Mouse (Mus musculus) heart, embryonic 16.5 days (tissue): ENCODE measurements at regions not wholly inside any gene's neighbourhood (a gene's known extent, or its start where the extent isn't known, plus 50 kb on each side); places are given as distances from the start of the nearest gene placed in this dataset.
"Not testable (repeated sequence)": the region's sequence is repeated elsewhere in the genome, so short reads cannot be mapped to it uniquely, and the experiment has no call there.

Experiments
- ATAC-seq: fragments of 200-750 bp; cut with Nextera tagmentation; replicated peaks from 2 replicates; pipeline ENCODE4 v1.8.0; 2017; ENCODE audit warnings: moderate number of reproducible peaks; ENCODE audit not compliant: insufficient read depth, low FRiP score; ENCODE audit errors: extremely low read depth
- H3K27ac ChIP-seq: fragments of 300-500 bp; sonication (generic); 2 replicates; pipeline ENCODE4 v1.5.1; 2014; ENCODE audit warnings: mild to moderate bottlenecking, low read length, control low read depth, moderate library complexity
- H3K27me3 ChIP-seq: fragments of 300-500 bp; sonication (generic); 2 replicates; pipeline ENCODE4 v1.6.1; 2014; ENCODE audit warnings: low read length, mixed read lengths; ENCODE audit not compliant: control insufficient read depth, insufficient read depth
- H3K36me3 ChIP-seq: fragments of 300-500 bp; sonication (generic); 2 replicates; pipeline ENCODE4 v1.6.1; 2014; ENCODE audit not compliant: control insufficient read depth, insufficient read depth
- H3K4me1 ChIP-seq: fragments of 300-500 bp; sonication (generic); 2 replicates; pipeline ENCODE4 v1.6.1; 2014; ENCODE audit warnings: low read length, mixed read lengths; ENCODE audit not compliant: control insufficient read depth, insufficient read depth
- H3K4me2 ChIP-seq: fragments of 300-500 bp; sonication (generic); 2 replicates; pipeline ENCODE4 v1.6.1; 2014; ENCODE audit warnings: low read depth, mild to moderate bottlenecking, control low read depth, low read length
- H3K4me3 ChIP-seq: fragments of 300-500 bp; sonication (generic); 2 replicates; pipeline ENCODE4 v1.5.1; 2014; ENCODE audit warnings: mild to moderate bottlenecking, control low read depth, low read length
- H3K9ac ChIP-seq: fragments of 300-500 bp; sonication (generic); 2 replicates; pipeline ENCODE4 v1.6.1; 2014; ENCODE audit warnings: low read length, control low read depth
- H3K9me3 ChIP-seq: fragments of 300-500 bp; sonication (generic); replicated peaks from 2 replicates; pipeline ENCODE4 v1.6.1; 2016; ENCODE audit warnings: low read length; ENCODE audit not compliant: control insufficient read depth
- WGBS: fragments of 180-500 bp; shearing (Covaris S2); extraction: QIAGEN DNeasy Blood & Tissue Kit; methylation state at CpG from one replicate; pipeline ENCODE4 v1.1.7; 2014; 5-methylcytosine and 5-hydroxymethylcytosine counted together

DNA sequence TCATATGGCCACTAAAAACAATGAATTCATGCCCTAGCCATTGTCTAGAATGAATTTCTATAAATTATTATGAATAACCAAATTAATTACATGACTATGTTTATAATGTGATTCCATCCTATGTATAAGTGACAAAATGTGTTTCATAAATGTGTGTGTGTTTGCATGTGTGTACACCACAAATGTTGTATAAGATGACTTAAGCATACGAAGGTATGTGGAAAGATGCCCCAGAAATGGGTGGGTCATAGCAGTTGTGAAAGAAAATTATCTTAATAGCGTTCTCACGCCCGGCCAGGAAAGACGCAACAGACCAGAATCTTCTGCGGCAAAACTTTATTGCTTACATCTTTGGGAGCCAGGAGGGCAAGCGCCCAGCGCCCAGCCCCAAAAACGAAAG is 61.5 kb upstream of the Fam78b start:
- peak overlapping the region; percentile 30 for H3K4me2 ChIP-seq
- not testable (repeated sequence) for H3K27me3 ChIP-seq, H3K27ac ChIP-seq, H3K4me1 ChIP-seq, H3K9ac ChIP-seq, H3K9me3 ChIP-seq, H3K36me3 ChIP-seq, ATAC-seq
- 64% methylated on average over 9 of the region's 9 CpGs for WGBS
- H3K4me3 ChIP-seq: peak overlapping the region; percentile 33

DNA sequence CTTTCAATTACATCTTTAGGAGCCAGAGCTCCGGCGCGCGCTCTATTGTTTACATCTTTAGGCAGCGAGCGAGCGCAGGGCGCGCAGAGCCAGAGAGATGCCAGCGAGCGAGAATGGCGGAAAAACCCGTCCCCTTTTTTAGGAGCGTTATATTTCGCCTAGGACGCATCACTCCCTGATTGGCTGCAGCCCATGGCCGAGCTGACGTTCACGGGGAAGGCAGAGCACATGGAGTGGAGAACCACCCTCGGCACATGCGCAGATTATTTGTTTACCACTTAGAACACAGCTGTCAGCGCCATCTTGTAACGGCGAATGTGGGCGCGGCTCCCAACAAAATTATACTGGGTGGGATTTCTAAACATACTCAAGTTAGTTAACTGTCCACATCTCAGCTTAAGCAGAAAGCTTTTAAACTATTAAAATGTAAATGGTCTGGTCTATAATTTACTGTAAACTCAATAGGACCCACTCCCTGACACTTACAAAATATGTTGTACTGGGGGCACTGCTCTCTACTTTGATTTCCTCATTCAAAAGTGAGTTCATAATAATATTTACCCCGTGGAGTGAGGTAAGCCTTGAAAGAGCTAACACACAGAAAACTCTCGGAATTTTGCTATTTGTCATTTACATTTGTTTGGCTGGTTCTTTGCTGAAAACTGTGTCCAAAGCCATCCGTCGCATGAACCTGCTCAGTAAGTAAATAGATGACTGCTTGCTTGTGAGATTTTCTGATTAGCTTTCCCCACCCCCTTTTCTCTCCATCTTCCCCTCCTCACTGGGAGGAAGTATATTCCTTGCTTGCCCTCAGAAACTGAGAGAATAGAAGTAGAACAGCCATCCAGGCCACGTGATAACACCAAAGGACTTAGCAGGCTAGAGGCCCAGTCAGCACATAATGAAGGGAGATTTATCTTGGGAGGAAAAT is 60.8 kb upstream of the Fam78b start:
- H3K9me3 ChIP-seq, H3K27ac ChIP-seq, H3K27me3 ChIP-seq, H3K4me1 ChIP-seq, H3K9ac ChIP-seq, ATAC-seq, H3K36me3 ChIP-seq: not testable (repeated sequence)
- 51% methylated on average over 31 of the region's 31 CpGs for WGBS
- H3K4me3 ChIP-seq: peak overlapping the region; percentile 33
- H3K4me2 ChIP-seq: peak overlapping the region; percentile 30

DNA sequence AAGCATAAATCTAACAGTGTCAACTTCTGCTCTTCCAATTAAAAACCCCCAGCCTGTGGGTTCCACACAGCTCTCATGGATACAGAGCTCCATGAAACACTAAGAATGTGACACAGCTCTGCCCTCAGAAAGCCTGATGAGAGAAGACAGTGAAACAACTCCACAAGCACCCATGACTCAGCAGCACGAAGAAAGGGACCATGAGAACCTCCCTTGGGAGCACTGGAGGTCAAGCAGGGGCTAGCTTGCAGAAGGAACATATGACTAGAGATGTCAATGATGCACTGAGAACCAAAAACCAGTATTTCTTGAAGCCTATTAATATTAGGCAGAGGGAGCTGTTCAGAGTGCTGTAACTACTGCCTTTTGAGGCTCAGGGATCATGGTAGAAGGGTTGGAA is 59.0 kb upstream of the Fam78b start:
- H3K27me3 ChIP-seq: no peaks in the 10 kb centered on the region
- 0 out of 2 replicates have a peak, but pooled peaks cover 2% of the 10 kb centered on the region for H3K9me3 ChIP-seq
- WGBS: 47% methylated on average over 1 of the region's 1 CpGs
- H3K4me2 ChIP-seq: no peak overlapping the region
- ATAC-seq: no peak
- H3K4me1 ChIP-seq: no peaks in the 10 kb centered on the region
- no peak overlapping the region for H3K4me3 ChIP-seq
- H3K9ac ChIP-seq: no peak overlapping the region
- no peaks in the 10 kb centered on the region for H3K36me3 ChIP-seq
- no peak overlapping the region for H3K27ac ChIP-seq

DNA sequence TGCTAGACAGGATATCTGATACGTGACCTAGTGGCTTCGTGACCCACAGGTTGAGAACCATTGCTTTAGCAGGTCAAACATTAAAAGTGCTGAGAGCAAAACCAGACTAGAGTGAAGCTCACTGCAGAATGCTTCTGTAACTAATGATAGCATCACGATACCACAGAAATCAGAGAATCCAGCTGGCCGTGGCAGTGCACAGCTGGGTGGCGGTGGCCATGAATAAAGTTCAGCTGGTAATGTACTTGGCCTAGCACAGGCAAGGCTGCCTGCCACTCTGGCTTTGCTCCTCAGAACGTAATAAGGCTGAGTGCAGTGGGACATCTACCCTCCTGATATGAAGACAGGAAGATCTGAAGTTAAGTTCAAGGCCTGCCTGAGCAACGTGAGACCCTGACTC is 56.7 kb upstream of the Fam78b start:
- Histone ChIP-seq H3K4me2 (no peak overlapping the region), H3K4me1 (no peaks in the 10 kb centered on the region), H3K27me3 (no peaks in the 10 kb centered on the region), H3K9me3 (no peaks in the 10 kb centered on the region), H3K27ac (no peak overlapping the region), H3K4me3 (no peak overlapping the region), H3K36me3 (no peaks in the 10 kb centered on the region), H3K9ac (no peak overlapping the region)
- no peak for ATAC-seq
- WGBS: 65% methylated on average over 7 of the region's 7 CpGs

DNA sequence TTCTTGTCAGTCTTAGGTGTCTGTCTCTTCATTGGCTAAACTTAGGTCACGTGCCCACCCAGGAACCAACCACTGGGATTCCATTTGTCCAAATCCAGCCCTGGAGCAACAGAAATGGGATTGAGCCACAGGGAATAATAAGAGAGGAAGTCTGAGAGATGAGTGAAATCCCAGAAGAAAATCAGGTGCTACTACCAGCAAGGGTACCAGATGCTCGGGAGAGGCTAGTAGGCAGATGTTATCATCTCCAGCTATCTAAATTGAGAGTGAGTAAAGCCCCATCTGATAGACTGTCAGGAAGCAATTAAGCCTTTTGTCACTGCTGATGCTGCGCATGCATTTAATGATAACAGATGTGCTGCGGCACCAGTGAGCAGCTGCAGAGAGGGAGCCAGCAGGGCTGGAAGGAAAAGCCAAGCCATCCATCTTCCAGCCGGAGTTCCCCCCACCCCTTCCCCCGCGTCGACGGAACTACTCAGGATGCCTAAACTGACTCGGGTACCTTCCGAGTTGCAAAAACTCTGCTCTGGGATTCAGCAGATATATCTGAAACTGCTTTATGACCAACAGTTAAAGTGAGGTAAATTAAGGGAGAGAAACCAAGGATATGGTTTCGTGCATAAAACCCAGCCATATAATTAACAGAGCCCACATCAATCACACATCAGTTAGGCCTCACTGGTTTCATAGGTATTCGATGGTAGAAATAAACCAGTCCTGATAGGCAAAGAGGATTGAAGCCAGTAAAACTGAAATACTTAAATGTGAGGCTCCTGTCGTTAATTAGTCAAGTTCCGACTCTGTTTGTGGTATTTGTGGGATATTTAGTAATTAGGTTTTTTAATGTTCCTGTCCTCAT is 53.1 kb upstream of the Fam78b start:
- H3K4me3 ChIP-seq: no peak overlapping the region
- no peak overlapping the region for H3K4me2 ChIP-seq
- no peak overlapping the region for H3K9ac ChIP-seq
- H3K27me3 ChIP-seq: no peaks in the 10 kb centered on the region
- H3K27ac ChIP-seq: no peak overlapping the region
- no peaks in the 10 kb centered on the region for H3K4me1 ChIP-seq
- no peaks in the 10 kb centered on the region for H3K9me3 ChIP-seq
- WGBS: 41% methylated on average over 15 of the region's 15 CpGs
- no peak for ATAC-seq
- no peaks in the 10 kb centered on the region for H3K36me3 ChIP-seq
